Mouse (Mus musculus) hindbrain, embryonic 14.5 days (tissue): ENCODE measurements around the gene Ece1. TPM values are rescaled to one million over a fixed set of nuclear protein-coding genes. Genes with fewer than 3 reads are reported as not detected.

Source experiments
- ATAC-seq: fragments of 200-750 bp; cut with Nextera tagmentation; 2 replicates; pipeline ENCODE4 v1.8.0; 2017; ENCODE audit warnings: moderate number of reproducible peaks, mild to moderate bottlenecking, moderate TSS enrichment, moderate library complexity; ENCODE audit not compliant: low FRiP score
- DNase-seq: peaks from one replicate; pipeline ENCODE4 v3.0.0-alpha.2; 2015; ENCODE audit warnings: low spot score
- H3K27ac ChIP-seq: fragments of 300-500 bp; sonication (generic); 2 replicates; pipeline ENCODE4 v1.5.1; 2014; ENCODE audit warnings: mild to moderate bottlenecking, moderate library complexity
- H3K27me3 ChIP-seq: fragments of 300-500 bp; sonication (generic); 2 replicates; pipeline ENCODE4 v1.6.1; 2014; ENCODE audit warnings: mild to moderate bottlenecking, low read length, mixed read lengths; ENCODE audit not compliant: control insufficient read depth, insufficient read depth
- H3K36me3 ChIP-seq: fragments of 300-500 bp; sonication (generic); replicated peaks from 2 replicates; pipeline ENCODE4 v1.6.1; 2014; ENCODE audit not compliant: control insufficient read depth, insufficient read depth
- H3K4me1 ChIP-seq: fragments of 300-500 bp; sonication (generic); replicated peaks from 2 replicates; pipeline ENCODE4 v1.6.1; 2014; ENCODE audit warnings: antibody characterized with exemption, low read length, mixed read lengths; ENCODE audit not compliant: control insufficient read depth, insufficient read depth
- H3K4me2 ChIP-seq: fragments of 300-500 bp; sonication (generic); replicated peaks from 2 replicates; pipeline ENCODE4 v1.6.1; 2014; ENCODE audit warnings: mild to moderate bottlenecking, moderate library complexity
- H3K4me3 ChIP-seq: fragments of 300-500 bp; sonication (generic); replicated peaks from 2 replicates; pipeline ENCODE4 v1.5.1; 2014; ENCODE audit warnings: mild to moderate bottlenecking, low read length
- H3K9ac ChIP-seq: fragments of 300-500 bp; sonication (generic); 2 replicates; pipeline ENCODE4 v1.6.1; 2014
- H3K9me3 ChIP-seq: fragments of 300-500 bp; sonication (generic); 2 replicates; pipeline ENCODE4 v1.6.1; 2016; ENCODE audit warnings: low read length; ENCODE audit not compliant: control insufficient read depth
- WGBS: fragments of 180-500 bp; shearing (Covaris S2); extraction: QIAGEN DNeasy Blood & Tissue Kit; methylation state at CpG from one replicate; pipeline ENCODE4 v1.1.7; 2014; 5-methylcytosine and 5-hydroxymethylcytosine counted together
- polyA plus RNA-seq: library from polyadenylated mRNA; unstranded; fragments of >200 nt; fragmentation: Nextera tagmentation; extraction: Ambion mirVana; gene quantifications from 2 replicates; pipeline ENCODE4 v1.2.1, GENCODE M21; 2014

Ece1 gene
- polyA plus RNA-seq, 1 experiment from 2014 or later, result 25.0 TPM

DNA sequence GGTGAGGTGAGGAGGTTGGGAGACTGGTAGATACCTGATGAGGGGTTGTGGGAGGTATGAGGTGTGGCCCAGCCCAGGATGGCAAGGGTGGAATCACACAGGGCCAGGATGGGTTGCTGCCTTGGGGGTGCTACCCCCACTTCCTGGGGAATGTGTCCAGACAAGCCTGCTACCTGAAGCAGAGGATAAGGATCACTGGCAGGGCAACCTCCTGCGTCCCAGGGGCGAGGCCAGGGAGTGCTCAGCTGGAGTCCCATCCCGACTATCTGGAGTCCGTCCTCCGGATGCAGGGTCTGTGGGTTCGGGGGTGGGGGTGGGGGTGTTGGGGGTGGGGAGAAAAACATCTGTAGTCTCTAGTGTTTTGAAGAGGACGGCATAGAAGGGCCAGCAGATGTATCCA lies 40.8 kb downstream of the Ece1 start:
- no peak overlapping the region for H3K9ac ChIP-seq
- H3K27me3 ChIP-seq, result no peaks in the 10 kb centered on the region
- H3K4me1 ChIP-seq, result peaks cover 10% of the 10 kb centered on the region
- no peaks in the 10 kb centered on the region for H3K9me3 ChIP-seq
- DNase-seq (no peak), ATAC-seq (no peak)
- WGBS, result 47% methylated on average over 7 of the region's 7 CpGs
- H3K4me3 ChIP-seq, result no peak overlapping the region
- no peak overlapping the region for H3K4me2 ChIP-seq
- no peak overlapping the region for H3K27ac ChIP-seq
- no peaks in the 10 kb centered on the region for H3K36me3 ChIP-seq

DNA sequence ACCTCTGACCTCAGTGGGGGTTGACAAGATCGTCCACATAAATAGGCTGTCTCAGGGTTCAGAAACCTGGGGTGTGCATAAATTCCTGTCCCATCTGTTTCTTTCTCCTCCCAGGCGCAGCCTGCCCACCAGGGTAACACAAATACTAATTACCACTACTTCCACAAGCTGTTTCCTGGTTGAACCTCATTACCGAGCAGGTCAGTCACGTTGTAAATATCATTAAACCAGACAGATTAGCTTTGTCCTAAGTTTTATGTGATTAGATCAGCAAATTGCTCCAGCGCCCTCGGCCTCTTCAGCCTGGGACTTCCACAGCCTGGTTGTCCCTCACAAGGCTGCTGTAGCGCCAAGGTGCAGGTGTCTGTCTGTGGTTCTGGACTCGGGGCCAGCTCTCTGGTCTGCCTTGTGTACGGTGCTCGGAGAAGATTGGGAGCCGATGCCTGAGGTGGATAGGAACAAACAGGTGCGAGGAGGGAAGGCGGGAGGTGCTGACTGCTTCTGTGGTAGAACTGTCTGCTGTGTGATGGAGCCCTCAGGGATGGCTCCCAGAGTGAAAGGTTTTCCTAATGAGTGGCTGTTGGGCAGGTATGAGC lies 43.0 kb downstream of the Ece1 start:
- DNase-seq (no peak), ATAC-seq (no peak)
- WGBS, result 54% methylated on average over 13 of the region's 13 CpGs
- H3K36me3 ChIP-seq, result no peaks in the 10 kb centered on the region
- H3K4me3 ChIP-seq, result no peak overlapping the region
- peak overlapping the region; percentile 29; the same call in 1 of the 2 replicates for H3K27ac ChIP-seq
- H3K4me1 ChIP-seq, result peaks cover 4% of the 10 kb centered on the region
- H3K9ac ChIP-seq, result no peak overlapping the region
- H3K9me3 ChIP-seq, result no peaks in the 10 kb centered on the region
- H3K27me3 ChIP-seq, result no peaks in the 10 kb centered on the region
- H3K4me2 ChIP-seq, result no peak overlapping the region

DNA sequence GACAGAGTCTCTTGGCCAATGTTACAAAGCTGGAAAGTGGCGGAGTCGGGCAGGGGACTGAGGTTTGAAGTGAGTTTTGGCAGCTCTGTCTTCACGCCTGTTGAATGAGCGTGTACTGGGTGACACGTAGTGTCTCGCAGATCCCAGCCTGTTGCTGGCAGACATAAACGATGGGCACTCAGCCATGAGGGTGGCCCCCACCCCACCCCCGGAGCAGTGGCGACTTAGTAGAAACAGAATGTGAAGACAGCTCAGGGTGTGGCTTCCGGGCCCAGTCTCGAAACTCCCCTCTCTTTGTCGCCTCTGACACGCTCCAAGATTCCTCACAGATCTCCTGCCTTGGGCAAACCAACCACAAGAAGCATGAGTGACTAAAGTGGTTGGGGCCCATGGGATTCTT lies 45.9 kb downstream of the Ece1 start:
- no peaks in the 10 kb centered on the region for H3K36me3 ChIP-seq
- ATAC-seq, result no peak
- DNase-seq, result no peak
- no peak overlapping the region for H3K4me3 ChIP-seq
- H3K9me3 ChIP-seq, result no peaks in the 10 kb centered on the region
- peaks cover 2% of the 10 kb centered on the region; the same call in 1 of the 2 replicates for H3K4me1 ChIP-seq
- no peaks in the 10 kb centered on the region for H3K27me3 ChIP-seq
- H3K4me2 ChIP-seq, result no peak overlapping the region
- 57% methylated on average over 13 of the region's 13 CpGs for WGBS
- no peak overlapping the region for H3K9ac ChIP-seq
- no peak overlapping the region for H3K27ac ChIP-seq

DNA sequence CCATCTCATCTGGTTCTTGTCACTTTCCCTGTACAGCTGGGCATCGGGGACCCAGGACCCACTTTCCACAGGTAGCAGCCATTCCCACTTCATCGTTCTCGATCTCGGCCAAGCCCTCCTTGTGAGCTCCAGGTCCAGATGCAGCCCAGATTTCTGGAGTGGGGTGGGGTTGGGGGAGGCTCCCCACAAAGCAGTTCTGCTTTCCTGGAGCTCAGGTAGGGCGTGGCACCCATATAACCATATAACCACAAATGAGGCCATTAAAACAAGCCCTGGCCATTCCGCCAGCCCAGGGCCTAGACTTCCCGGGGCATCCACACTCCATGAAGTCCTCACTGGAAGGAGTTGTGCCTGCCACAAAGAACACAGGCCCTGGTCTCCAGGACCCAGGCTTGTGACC lies 46.5 kb downstream of the Ece1 start:
- Histone ChIP-seq H3K4me1 (peaks cover 5% of the 10 kb centered on the region; the same call in 1 of the 2 replicates), H3K9ac (no peak overlapping the region), H3K36me3 (no peaks in the 10 kb centered on the region), H3K27me3 (no peaks in the 10 kb centered on the region), H3K27ac (no peak overlapping the region), H3K4me2 (no peak overlapping the region), H3K4me3 (no peak overlapping the region), H3K9me3 (no peaks in the 10 kb centered on the region)
- DNase-seq (no peak), ATAC-seq (no peak)
- 96% methylated on average over 7 of the region's 7 CpGs for WGBS

DNA sequence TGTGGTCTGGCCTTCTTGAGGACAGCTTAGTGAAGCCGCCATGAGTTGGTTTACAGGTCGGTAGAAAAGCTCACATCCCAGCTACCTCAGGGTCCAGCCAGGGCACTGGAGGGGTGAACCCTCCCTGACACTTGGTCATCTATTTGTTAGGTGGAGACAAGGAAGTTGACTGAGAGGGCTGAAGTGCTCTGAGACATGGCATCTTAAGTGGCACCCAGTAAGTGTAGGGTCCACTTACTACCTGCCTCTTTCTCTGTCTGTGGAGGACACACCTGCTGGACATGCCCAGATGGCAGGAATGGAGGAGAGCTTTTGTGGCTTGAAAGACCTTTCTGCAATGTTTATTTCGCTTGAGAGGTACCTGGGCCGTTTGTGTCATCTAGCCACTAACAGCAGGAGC lies 46.9 kb downstream of the Ece1 start:
- Histone ChIP-seq H3K36me3 (no peaks in the 10 kb centered on the region), H3K27ac (no peak overlapping the region), H3K9me3 (no peaks in the 10 kb centered on the region), H3K9ac (no peak overlapping the region), H3K27me3 (no peaks in the 10 kb centered on the region), H3K4me2 (no peak overlapping the region), H3K4me1 (peaks cover 9% of the 10 kb centered on the region; the same call in 1 of the 2 replicates), H3K4me3 (no peak overlapping the region)
- WGBS, result 90% methylated on average over 4 of the region's 4 CpGs
- DNase-seq (no peak), ATAC-seq (no peak)

DNA sequence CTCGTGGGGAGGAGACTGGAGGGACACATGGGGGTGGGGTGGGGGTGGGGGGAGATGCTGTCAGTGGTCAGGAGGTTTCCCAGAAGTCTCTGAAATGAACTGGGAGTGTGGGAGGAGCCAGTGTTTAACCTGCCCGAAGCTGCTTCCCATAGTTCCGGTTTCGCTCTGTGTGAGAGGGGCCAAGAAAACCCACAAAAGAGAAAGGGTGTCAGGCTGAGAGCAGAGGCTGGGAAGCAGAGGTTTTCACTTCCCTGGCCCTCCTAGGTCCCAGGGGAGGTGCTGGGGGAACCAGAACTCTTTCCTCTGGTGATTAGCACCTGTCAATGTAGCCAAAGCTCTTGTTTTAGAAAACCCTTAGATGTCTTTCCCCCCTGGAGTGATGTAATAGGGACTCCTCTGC lies 47.4 kb downstream of the Ece1 start:
- no peaks in the 10 kb centered on the region for H3K27me3 ChIP-seq
- no peaks in the 10 kb centered on the region for H3K9me3 ChIP-seq
- 62% methylated on average over 4 of the region's 4 CpGs for WGBS
- H3K4me2 ChIP-seq, result no peak overlapping the region
- peaks cover 14% of the 10 kb centered on the region; the same call in 1 of the 2 replicates for H3K4me1 ChIP-seq
- ATAC-seq (no peak), DNase-seq (no peak)
- no peak overlapping the region for H3K9ac ChIP-seq
- no peak overlapping the region for H3K27ac ChIP-seq
- H3K4me3 ChIP-seq, result no peak overlapping the region
- no peaks in the 10 kb centered on the region for H3K36me3 ChIP-seq

DNA sequence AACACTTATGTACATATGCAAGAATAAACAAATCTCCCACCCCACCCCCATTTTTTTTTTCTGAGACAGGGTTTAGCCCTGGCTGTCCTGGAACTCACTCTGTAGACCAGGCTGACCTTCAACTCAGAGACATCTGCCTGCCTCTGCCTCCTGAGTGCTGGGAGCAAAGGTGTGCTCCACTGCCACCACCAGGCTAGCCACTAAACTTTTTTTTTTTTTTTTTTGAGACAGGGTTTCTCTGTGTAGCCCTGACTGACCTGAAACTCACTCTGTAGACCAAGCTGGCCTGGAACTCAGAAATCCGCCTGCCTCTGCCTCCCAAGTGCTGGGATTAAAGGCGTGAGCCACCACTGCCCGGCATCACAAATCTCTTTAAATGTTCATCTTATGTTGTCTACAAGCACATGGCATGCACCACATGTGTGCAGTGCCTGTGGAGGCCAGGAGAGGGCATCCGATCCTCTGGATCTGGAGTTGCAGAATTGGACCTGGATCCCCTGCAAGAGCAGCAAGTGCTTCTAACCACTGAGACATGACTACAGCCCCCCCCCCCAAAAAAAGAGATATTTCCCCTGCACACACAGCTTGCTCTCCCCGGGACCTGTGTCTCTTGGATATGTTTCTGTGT lies 48.5 kb downstream of the Ece1 start:
- WGBS, result 96% methylated on average over 5 of the region's 5 CpGs
- no peaks in the 10 kb centered on the region for H3K27me3 ChIP-seq
- H3K4me3 ChIP-seq, result no peak overlapping the region

DNA sequence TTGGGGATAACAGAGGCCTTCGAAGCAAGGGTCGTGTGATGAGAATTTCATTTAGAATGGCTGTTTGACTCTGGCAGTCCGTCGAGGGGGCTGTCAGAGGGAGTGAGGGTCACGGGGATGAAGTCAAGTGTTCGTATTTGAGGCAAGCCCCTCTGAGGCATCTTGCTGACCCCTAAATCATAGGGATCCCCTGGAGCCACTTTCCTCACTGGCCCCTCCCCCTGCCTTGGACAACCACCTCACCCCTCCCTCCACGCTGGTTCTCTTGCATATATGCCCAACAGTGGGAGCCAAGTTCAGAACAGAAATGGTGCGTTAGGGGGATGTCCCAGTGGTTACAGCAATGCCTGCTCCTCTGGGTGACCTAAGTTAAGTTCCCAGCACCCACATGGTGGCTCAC lies 49.6 kb downstream of the Ece1 start:
- Histone ChIP-seq H3K36me3 (no peaks in the 10 kb centered on the region), H3K4me3 (no peak overlapping the region), H3K9me3 (no peaks in the 10 kb centered on the region), H3K27ac (no peak overlapping the region), H3K9ac (no peak overlapping the region), H3K27me3 (no peaks in the 10 kb centered on the region), H3K4me1 (peaks cover 14% of the 10 kb centered on the region; the same call in 1 of the 2 replicates), H3K4me2 (no peak overlapping the region)
- 93% methylated on average over 8 of the region's 8 CpGs for WGBS
- ATAC-seq, result no peak
- no peak for DNase-seq

More for the DNA sequence above, 48.5 kb downstream of the Ece1 start:
- H3K27ac ChIP-seq, result no peak overlapping the region
- no peaks in the 10 kb centered on the region for H3K9me3 ChIP-seq
- DNase-seq (no peak), ATAC-seq (no peak)
- H3K4me2 ChIP-seq, result no peak overlapping the region
- peaks cover 14% of the 10 kb centered on the region; the same call in 1 of the 2 replicates for H3K4me1 ChIP-seq
- H3K36me3 ChIP-seq, result no peaks in the 10 kb centered on the region
- H3K9ac ChIP-seq, result no peak overlapping the region

DNA sequence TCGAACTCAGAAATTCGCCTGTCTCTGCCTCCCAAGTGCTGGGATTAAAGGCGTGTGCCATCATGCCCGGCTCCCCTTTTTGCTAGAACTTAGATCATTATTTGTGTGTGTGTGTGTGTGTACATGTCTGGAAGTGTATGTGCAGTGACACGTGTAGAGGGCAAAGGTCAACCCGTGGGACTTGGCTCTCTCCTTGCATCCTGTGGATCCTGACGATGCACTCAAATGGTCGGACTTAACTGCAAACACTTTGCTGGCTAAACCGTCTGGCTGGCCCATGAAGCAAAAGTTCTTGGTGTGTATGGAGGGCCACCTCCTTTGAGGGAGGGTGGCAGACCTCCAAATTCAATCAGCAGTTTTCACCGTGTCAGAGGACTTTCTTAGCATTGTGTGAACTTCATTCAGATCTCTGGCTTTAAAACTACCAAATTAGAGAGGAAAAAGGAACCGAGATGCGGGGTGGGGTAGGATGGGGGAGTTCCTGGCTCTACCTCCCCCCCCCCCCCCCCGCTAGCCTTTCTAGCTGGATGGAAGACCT lies 50.8 kb downstream of the Ece1 start:
- no peak overlapping the region for H3K27ac ChIP-seq
- ATAC-seq, result no peak
- WGBS, result 57% methylated on average over 12 of the region's 13 CpGs

More for the DNA sequence above, 50.8 kb downstream of the Ece1 start:
- peak overlapping the region; percentile 91 for H3K4me2 ChIP-seq
- no peaks in the 10 kb centered on the region for H3K36me3 ChIP-seq
- H3K27me3 ChIP-seq, result no peaks in the 10 kb centered on the region
- H3K4me1 ChIP-seq, result peaks cover 23% of the 10 kb centered on the region
- no peak for DNase-seq
- H3K9ac ChIP-seq, result peak overlapping the region; percentile 65
- peak overlapping the region; percentile 48 for H3K4me3 ChIP-seq
- no peaks in the 10 kb centered on the region for H3K9me3 ChIP-seq
